Mouse (Mus musculus): ENCODE data around the gene C530008M17Rik. TPM values are rescaled to one million over a fixed set of nuclear protein-coding genes. Genes with fewer than 3 reads are reported as not detected.

The C530008M17Rik gene
- under 1 TPM; 0.04 to 0.57 TPM for polyA plus RNA-seq (2017; shearing (Covaris generic))

DNA sequence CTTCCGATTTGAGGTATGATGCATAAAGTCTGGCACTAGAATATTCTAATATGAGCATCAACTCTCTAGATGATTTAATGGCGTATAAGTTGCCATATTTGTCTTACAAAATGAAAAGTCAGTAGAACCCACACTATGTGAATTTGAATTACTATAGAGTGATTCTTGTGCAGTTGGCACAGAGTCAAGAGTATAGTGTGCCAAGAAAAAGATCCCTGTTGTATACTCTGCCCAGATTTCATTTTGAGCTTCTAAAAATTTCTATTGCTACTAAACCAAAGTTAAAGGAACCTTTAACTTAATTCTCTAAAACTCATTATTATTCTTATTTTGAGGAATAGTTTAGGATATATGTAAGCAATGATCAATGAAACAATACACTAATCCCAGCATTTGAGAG lies at the start of gene C530008M17Rik:
TSS of gene C530008M17Rik (plus strand) at position 301 of the 400 bp plus-strand sequence.

DNA sequence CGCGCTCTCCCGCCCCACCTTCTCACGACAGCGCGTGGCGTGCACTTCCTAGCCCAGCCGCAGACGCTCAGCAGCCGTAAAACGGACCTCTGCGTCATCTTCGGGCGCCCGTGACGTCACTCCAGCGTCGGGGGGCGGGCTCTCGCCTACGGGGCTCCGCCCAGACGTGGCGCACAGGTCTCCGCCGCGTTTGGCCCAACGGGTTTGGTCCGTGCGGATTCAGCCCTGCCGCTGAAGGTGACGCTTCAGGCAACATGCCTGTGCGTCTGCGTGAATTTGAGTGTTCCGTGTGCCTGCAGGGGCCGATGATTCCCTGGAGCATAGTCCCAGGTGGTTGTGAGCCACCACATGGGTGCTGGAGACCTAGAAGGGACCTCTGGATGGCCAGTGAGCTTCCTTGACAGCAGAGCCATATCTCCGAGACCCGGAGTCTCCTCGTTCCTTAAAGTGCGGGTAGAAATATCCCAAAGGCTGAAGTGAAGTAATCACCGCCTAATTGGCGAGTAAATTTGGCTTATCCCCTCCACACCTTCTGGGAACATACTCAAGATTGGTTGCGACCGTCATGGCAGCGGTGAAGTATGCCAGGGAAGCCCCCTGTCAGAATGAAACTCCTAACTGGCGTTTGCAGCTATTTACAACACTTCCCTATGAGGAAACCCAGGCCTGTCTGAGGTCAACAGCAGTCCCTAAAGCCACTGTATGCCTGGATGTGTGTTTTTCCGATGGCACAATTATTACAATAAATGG lies 249.3 kb downstream of the C530008M17Rik start, which contains the start of gene Aasdh:
TSS of gene Aasdh (minus strand) at position 110 of the 750 bp plus-strand sequence.

Other genes starting within 250 kb of the C530008M17Rik start
- not detected for gene Gm7271, start 172.5 kb upstream of the C530008M17Rik start, polyA plus RNA-seq (2017; shearing (Covaris generic))
- 10 to 100 TPM; 39.2 to 40.3 TPM for gene Exoc1, start 127.2 kb upstream of the C530008M17Rik start, polyA plus RNA-seq (2017; shearing (Covaris generic))
- 10 to 100 TPM; 10.5 to 13.3 TPM for gene Cep135, start 67.8 kb upstream of the C530008M17Rik start, polyA plus RNA-seq (2017; shearing (Covaris generic))
- gene Aasdh, start 249.0 kb downstream of the C530008M17Rik start, polyA plus RNA-seq (2017; shearing (Covaris generic)) = 10 to 100 TPM; 12.0 to 16.1 TPM